Mouse (Mus musculus) Patski (cell line): ENCODE data around the gene Ppp4r1. TPM values are rescaled to one million over a fixed set of nuclear protein-coding genes. Genes with fewer than 3 reads are reported as not detected.
A peak's percentile ranks its signal among the peaks of the same experiment; 100 is the strongest.

Experiments used
- ATAC-seq: fragments of 100-300 bp; one replicate; pipeline ENCODE4 v1.8.0; 2021
- CTCF ChIA-PET: fragments of 350-600 bp; sonication (Branson Sonifier 250); formaldehyde crosslinking; loops from one replicate; lab custom pipeline; 2022; ENCODE audit warnings: inconsistent platforms; lab: Charles Lee
- POLR2A ChIA-PET: fragments of 350-600 bp; sonication (Branson Sonifier 250); formaldehyde crosslinking; loops from one replicate; lab custom pipeline; 2022; ENCODE audit warnings: antibody characterized with exemption, inconsistent platforms; lab: Charles Lee
- DNase-seq: peaks from one replicate; pipeline ENCODE4 v3.0.0-alpha.2; 2011; ENCODE audit warnings: low read depth, low spot score
- H3K27me3 ChIP-seq: fragments of 371-371 bp; one replicate; pipeline ENCODE4 v1.5.1; 2021
- CTCF ChIP-seq: fragments of 100-300 bp; IDR thresholded peaks from one replicate; pipeline ENCODE4 v1.5.1; 2021
- in situ Hi-C: fragments of 300-500 bp; cut with MboI; formaldehyde crosslinking; loops from 3 replicates; pipeline ENCODE4 v1.11.1; 2018; ENCODE audit warnings: low pct_unique_long_range_greater_than_20kb, mixed read lengths
- polyA plus RNA-seq: library from polyadenylated mRNA; unstranded; gene quantifications from one replicate; pipeline ENCODE4 v1.2.3, GENCODE M21; 2021

Ppp4r1 gene
- polyA plus RNA-seq, 1 experiment from 2014 or later: 82.3 TPM

DNA sequence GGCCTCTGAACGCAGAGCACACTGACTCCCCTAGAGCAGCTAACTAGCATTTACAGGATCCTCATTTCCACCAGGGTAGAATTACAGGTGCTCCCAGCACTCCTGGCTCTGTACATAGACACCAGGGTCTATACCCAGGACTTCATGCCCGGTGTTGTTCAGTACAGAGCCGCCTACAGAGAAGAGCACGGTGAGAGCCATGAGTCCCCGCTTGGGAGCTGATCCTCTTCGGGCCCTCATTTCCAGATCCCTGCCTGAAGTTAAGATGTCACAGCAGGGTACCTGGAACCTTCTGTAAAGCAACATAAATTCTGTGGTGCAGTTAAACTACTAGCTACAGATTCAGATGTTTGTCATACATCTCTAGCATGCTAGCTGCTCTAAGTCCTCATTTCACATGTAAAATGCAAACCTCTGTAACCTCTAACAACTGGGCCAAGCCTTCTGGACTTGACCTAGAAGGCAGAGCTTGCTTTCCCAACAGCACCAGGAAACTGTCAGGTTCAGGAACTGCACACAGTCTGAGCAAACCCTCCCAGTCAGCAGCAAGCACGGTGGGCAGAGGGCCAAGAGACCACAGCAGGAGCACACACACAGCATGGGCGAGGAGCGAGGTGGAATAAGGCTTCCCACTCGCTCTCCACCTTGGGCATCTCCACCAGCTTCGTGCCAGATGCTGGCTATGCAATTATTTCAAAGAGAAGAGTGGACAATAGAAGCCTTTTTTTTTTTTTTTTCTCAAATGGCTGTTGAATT, 65.5 kb downstream of the Ppp4r1 start:
- DNase-seq (no peak), ATAC-seq (no peak)
- in situ Hi-C loops: no loop called here
- no peak for TF ChIP-seq CTCF
- ChIA-PET POLR2A (interaction anchor here (0.5 kb wide), 1 partner anchor 678 kb away, joined by 5 read pairs; no protein-coding TSS in a partner anchor), CTCF (interaction anchor here (1.7 kb wide), 1 partner anchor 18 kb away, joined by 5 read pairs; no protein-coding TSS in a partner anchor)
- no peaks in the 10 kb centered on the region for H3K27me3 ChIP-seq

DNA sequence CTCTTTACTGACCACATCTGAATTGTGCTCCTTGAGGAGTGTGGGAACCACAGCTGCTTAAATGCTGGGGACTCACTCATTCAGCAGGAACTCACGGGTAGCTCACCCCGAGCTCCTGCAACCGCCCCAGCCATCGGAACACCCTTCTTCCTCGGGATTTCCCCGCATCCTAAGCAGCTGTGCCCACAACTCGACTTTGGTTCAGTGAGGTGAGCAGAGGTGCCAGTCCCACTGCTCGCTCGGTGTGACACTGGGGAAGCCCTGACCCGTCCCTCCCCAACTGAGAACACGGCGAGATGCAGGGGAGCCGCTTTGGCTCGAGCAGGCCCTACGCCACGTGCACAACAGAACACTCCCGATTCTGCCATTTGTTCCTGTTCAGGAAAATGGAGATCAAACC, 68.1 kb downstream of the Ppp4r1 start:
- POLR2A ChIA-PET: no interaction called here
- CTCF ChIA-PET: no interaction called here
- TF ChIP-seq CTCF: no peak
- no peaks in the 10 kb centered on the region for H3K27me3 ChIP-seq
- in situ Hi-C loops: no loop called here
- no peak for ATAC-seq
- DNase-seq: no peak

- ATAC-seq (no peak), DNase-seq (no peak)
- POLR2A ChIA-PET: interaction anchor here (1.2 kb wide), 1 partner anchor 8 kb away, joined by 3 read pairs; no protein-coding TSS in a partner anchor
- CTCF ChIA-PET: interaction anchor here (1.0 to 2.7 kb wide), 2 partner anchors 8 to 12 kb away, joined by 5 to 17 read pairs; no protein-coding TSS in a partner anchor
- TF ChIP-seq CTCF: no peak
- no peaks in the 10 kb centered on the region for H3K27me3 ChIP-seq
- in situ Hi-C loops: no loop called here
Measured at GRCm38 (mm10) chr17:65851749-65852148, 69.4 kb downstream of the Ppp4r1 start.

- no peaks in the 10 kb centered on the region for H3K27me3 ChIP-seq
- ATAC-seq: no peak
Measured at GRCm38 (mm10) chr17:65853326-65853725, 71.0 kb downstream of the Ppp4r1 start.

DNA sequence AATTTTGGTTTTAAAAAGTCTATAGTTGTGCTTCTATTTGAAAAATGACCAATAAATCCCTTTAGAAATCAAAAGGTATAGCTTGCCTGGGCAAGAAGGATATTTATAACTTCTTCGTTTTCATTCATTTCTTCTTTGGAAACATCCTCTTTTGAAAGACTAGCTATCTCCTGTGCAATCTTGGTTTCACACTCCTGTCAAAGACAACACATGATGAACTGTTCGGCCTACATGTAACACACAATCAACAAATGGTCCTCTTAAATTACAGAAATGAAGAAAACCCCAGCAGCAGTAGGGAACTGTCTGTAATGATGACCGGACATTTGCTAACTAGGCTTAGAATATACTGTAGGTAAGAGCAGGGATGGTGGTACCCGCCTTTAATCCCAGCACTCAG, 71.6 kb downstream of the Ppp4r1 start:
- DNase-seq (no peak), ATAC-seq (no peak)
- ChIA-PET CTCF (interaction anchor here (1.0 to 2.7 kb wide), 3 partner anchors 10 to 97 kb away, joined by 4 to 17 read pairs (median 5); partner anchors contain the start of gene Twsg1), POLR2A (interaction anchor here (0.9 kb wide), 1 partner anchor 10 kb away, joined by 3 read pairs; no protein-coding TSS in a partner anchor)
- no peaks in the 10 kb centered on the region for H3K27me3 ChIP-seq
- TF ChIP-seq CTCF: no peak
- in situ Hi-C loops: no loop called here

More at GRCm38 (mm10) chr17:65853326-65853725, 71.0 kb downstream of the Ppp4r1 start:
- no peak for DNase-seq
- ChIA-PET POLR2A (interaction anchor here (0.9 kb wide), 1 partner anchor 10 kb away, joined by 3 read pairs; no protein-coding TSS in a partner anchor), CTCF (interaction anchor here (1.0 to 2.7 kb wide), 4 partner anchors 11 to 97 kb away, joined by 3 to 17 read pairs (median 4); partner anchors contain the start of gene Twsg1)
- no peak for TF ChIP-seq CTCF
- in situ Hi-C loops: no loop called here

DNA sequence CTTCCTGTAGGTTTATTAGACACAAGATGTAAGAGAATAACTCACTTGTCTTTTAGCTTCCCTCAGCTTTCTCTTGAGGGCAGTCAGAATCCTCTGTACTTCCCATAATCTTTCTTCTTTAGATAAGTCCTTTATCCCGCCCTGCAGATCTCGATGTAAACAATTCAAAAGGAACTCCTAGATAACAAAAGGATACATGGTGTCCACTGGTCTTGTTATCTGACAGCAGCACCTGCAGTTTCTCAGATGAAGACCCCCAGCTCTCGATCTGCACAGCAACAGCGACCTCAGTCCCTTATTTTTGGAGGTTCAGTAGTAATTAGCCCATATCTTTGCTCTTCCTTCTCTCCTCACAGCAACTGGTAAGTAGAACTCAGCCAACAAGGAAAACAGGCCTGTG, 75.2 kb downstream of the Ppp4r1 start:
- no peaks in the 10 kb centered on the region for H3K27me3 ChIP-seq
- ATAC-seq (no peak), DNase-seq (no peak)
- ChIA-PET POLR2A (no interaction called here), CTCF (interaction anchor here (1.0 to 1.5 kb wide), 4 partner anchors 12 to 250 kb away, joined by 3 to 4 read pairs (median 3); no protein-coding TSS in a partner anchor)
- TF ChIP-seq CTCF: no peak
- in situ Hi-C loops: no loop called here

DNA sequence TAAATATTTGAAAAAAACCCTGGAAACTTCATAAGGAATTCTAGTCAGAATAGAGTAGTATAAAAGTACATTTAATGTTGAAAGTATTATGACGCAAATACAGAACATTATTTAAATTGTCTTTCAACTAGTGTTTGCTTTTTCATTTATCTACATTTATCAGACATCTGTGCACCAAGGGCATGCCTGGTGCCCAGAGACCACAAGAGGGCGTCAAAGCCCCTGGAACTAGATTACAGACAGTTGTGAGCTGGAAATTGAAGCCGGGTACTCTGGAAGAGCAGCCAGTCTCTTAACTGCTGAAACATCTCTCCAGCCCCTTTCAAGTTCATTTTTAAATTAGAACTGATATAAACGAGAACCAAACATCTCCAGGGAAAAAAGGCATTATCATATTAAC, 80.2 kb downstream of the Ppp4r1 start:
- POLR2A ChIA-PET: no interaction called here
- no peak for TF ChIP-seq CTCF
- CTCF ChIA-PET: interaction anchor here (1.0 to 2.6 kb wide), 2 partner anchors 9 to 10 kb away, joined by 4 to 17 read pairs; no protein-coding TSS in a partner anchor
- in situ Hi-C loops: no loop called here
- no peak for DNase-seq
- H3K27me3 ChIP-seq: no peaks in the 10 kb centered on the region
- no peak for ATAC-seq

GRCm38 (mm10) chr17:65863830-65864229, 81.5 kb downstream of the Ppp4r1 start:
- CTCF ChIA-PET: interaction anchor here (0.7 to 2.6 kb wide), 9 partner anchors 9 to 246 kb away, joined by 3 to 17 read pairs (median 5); partner anchors contain the start of gene Ndufv2
- POLR2A ChIA-PET: no interaction called here
- no peak for TF ChIP-seq CTCF
- DNase-seq (no peak), ATAC-seq (no peak)
- in situ Hi-C loops: no loop called here
- H3K27me3 ChIP-seq: no peaks in the 10 kb centered on the region

GRCm38 (mm10) chr17:65864742-65865141, 82.4 kb downstream of the Ppp4r1 start:
- DNase-seq (no peak), ATAC-seq (no peak)
- CTCF ChIA-PET: interaction anchor here (0.6 to 2.6 kb wide), 14 partner anchors 8 to 246 kb away, joined by 3 to 17 read pairs (median 4); partner anchors contain the start of gene Ndufv2
- TF ChIP-seq CTCF: peak; percentile 84
- POLR2A ChIA-PET: interaction anchor here (0.6 kb wide), 1 partner anchor 8 kb away, joined by 6 read pairs; no protein-coding TSS in a partner anchor
- H3K27me3 ChIP-seq: no peaks in the 10 kb centered on the region
- in situ Hi-C loops: loop anchor here (5.0 kb wide), 1 partner anchor 243 kb away; no protein-coding TSS in a partner anchor

GRCm38 (mm10) chr17:65865265-65865664, 82.9 kb downstream of the Ppp4r1 start:
- DNase-seq (no peak), ATAC-seq (no peak)
- no peak for TF ChIP-seq CTCF
- ChIA-PET CTCF (interaction anchor here (1.0 to 2.6 kb wide), 10 partner anchors 12 to 245 kb away, joined by 3 to 17 read pairs (median 5); no protein-coding TSS in a partner anchor), POLR2A (interaction anchor here (0.6 kb wide), 1 partner anchor 9 kb away, joined by 6 read pairs; no protein-coding TSS in a partner anchor)
- H3K27me3 ChIP-seq: no peaks in the 10 kb centered on the region
- in situ Hi-C loops: loop anchor here (5.0 kb wide), 1 partner anchor 242 kb away; no protein-coding TSS in a partner anchor
